Mouse (Mus musculus) midbrain, embryonic 10.5 days (tissue): ENCODE results near the gene Ttyh3. TPM values are rescaled to one million over a fixed set of nuclear protein-coding genes. Genes with fewer than 3 reads are reported as not detected.

Source experiments
- DNase-seq: peaks from one replicate; pipeline ENCODE4 v3.0.0-alpha.2; 2017; ENCODE audit warnings: low spot score
- H3K27ac ChIP-seq: fragments of 300-500 bp; sonication (generic); replicated peaks from 2 replicates; pipeline ENCODE4 v1.5.1; 2016; ENCODE audit warnings: mild to moderate bottlenecking
- H3K27me3 ChIP-seq: fragments of 300-500 bp; sonication (generic); 2 replicates; pipeline ENCODE4 v1.6.1; 2016; ENCODE audit warnings: low read depth, mild to moderate bottlenecking; ENCODE audit not compliant: poor library complexity, severe bottlenecking
- H3K36me3 ChIP-seq: fragments of 300-500 bp; sonication (generic); 2 replicates; pipeline ENCODE4 v1.6.1; 2016; ENCODE audit warnings: mild to moderate bottlenecking, moderate library complexity
- H3K4me1 ChIP-seq: fragments of 300-500 bp; sonication (generic); 2 replicates; pipeline ENCODE4 v1.6.1; 2016
- H3K4me3 ChIP-seq: fragments of 300-500 bp; sonication (generic); 2 replicates; pipeline ENCODE4 v1.5.1; 2016; ENCODE audit warnings: mild to moderate bottlenecking, moderate library complexity
- H3K9me3 ChIP-seq: fragments of 300-500 bp; sonication (generic); replicated peaks from 2 replicates; pipeline ENCODE4 v1.6.1; 2016; ENCODE audit warnings: mild to moderate bottlenecking
- WGBS: fragments of 180-500 bp; shearing (Covaris S2); methylation state at CpG from one replicate; pipeline ENCODE4 v1.1.7; 2016; 5-methylcytosine and 5-hydroxymethylcytosine counted together
- polyA plus RNA-seq: library from polyadenylated mRNA; unstranded; fragments of >200 nt; fragmentation: Nextera tagmentation; extraction: Ambion mirVana; gene quantifications from 2 replicates; pipeline ENCODE4 v1.2.1, GENCODE M21; 2016

Gene Ttyh3
- polyA plus RNA-seq, 1 experiment from 2014 or later = 28.6 TPM

GRCm38 (mm10) chr5:140647821-140648518 lies 861 bp downstream of the Ttyh3 start:
- 9% methylated on average over 13 of the region's 13 CpGs for WGBS
- Histone ChIP-seq H3K9me3 (no peaks in the 10 kb centered on the region), H3K27ac (peak overlapping the region; percentile 100), H3K36me3 (peaks cover 41% of the 10 kb centered on the region), H3K4me1 (peaks cover 53% of the 10 kb centered on the region), H3K27me3 (peaks cover 9% of the 10 kb centered on the region; the same call in 1 of the 2 replicates), H3K4me3 (peak overlapping the region; percentile 90)
- DNase-seq = no peak

GRCm38 (mm10) chr5:140647031-140647760 lies 1.6 kb downstream of the Ttyh3 start:
- H3K9me3 ChIP-seq = no peaks in the 10 kb centered on the region
- DNase-seq = no peak
- H3K27ac ChIP-seq = peak overlapping the region; percentile 100
- 60% methylated on average over 13 of the region's 13 CpGs for WGBS
- H3K4me1 ChIP-seq = peaks cover 61% of the 10 kb centered on the region
- peaks cover 47% of the 10 kb centered on the region for H3K36me3 ChIP-seq
- peaks cover 9% of the 10 kb centered on the region; the same call in 1 of the 2 replicates for H3K27me3 ChIP-seq
- peak overlapping the region; percentile 90 for H3K4me3 ChIP-seq

GRCm38 (mm10) chr5:140646171-140646570 lies 2.7 kb downstream of the Ttyh3 start:
- Histone ChIP-seq H3K4me1 (peaks cover 71% of the 10 kb centered on the region), H3K4me3 (peak overlapping the region; percentile 90), H3K27me3 (peaks cover 9% of the 10 kb centered on the region; the same call in 1 of the 2 replicates), H3K9me3 (no peaks in the 10 kb centered on the region), H3K27ac (peak overlapping the region; percentile 100; the same call in 1 of the 2 replicates), H3K36me3 (peaks cover 54% of the 10 kb centered on the region)
- DNase-seq = no peak
- 95% methylated on average over 6 of the region's 6 CpGs for WGBS

- no peak for DNase-seq
- peaks cover 8% of the 10 kb centered on the region; the same call in 1 of the 2 replicates for H3K27me3 ChIP-seq
- no peak overlapping the region for H3K27ac ChIP-seq
- no peaks in the 10 kb centered on the region for H3K9me3 ChIP-seq
- H3K4me3 ChIP-seq = no peak overlapping the region
- H3K4me1 ChIP-seq = peaks cover 79% of the 10 kb centered on the region
- WGBS = 93% methylated on average over 4 of the region's 4 CpGs
- peaks cover 62% of the 10 kb centered on the region for H3K36me3 ChIP-seq
These were observed 3.4 kb downstream of the Ttyh3 start for GRCm38 (mm10) chr5:140645454-140645853.

- peaks cover 75% of the 10 kb centered on the region for H3K4me1 ChIP-seq
- peak overlapping the region; percentile 38; the same call in 1 of the 2 replicates for H3K27ac ChIP-seq
- peaks cover 1% of the 10 kb centered on the region; the same call in 1 of the 2 replicates for H3K27me3 ChIP-seq
- H3K9me3 ChIP-seq = no peaks in the 10 kb centered on the region
- no peak for DNase-seq
- 86% methylated on average over 15 of the region's 15 CpGs for WGBS
- peaks cover 69% of the 10 kb centered on the region for H3K36me3 ChIP-seq
- H3K4me3 ChIP-seq = no peak overlapping the region
These were observed 4.1 kb downstream of the Ttyh3 start for GRCm38 (mm10) chr5:140644702-140645201.

GRCm38 (mm10) chr5:140644263-140644662 lies 4.6 kb downstream of the Ttyh3 start:
- no peaks in the 10 kb centered on the region for H3K27me3 ChIP-seq
- no peaks in the 10 kb centered on the region for H3K9me3 ChIP-seq
- peaks cover 70% of the 10 kb centered on the region for H3K4me1 ChIP-seq
- no peak overlapping the region for H3K27ac ChIP-seq
- 90% methylated on average over 6 of the region's 6 CpGs for WGBS
- H3K4me3 ChIP-seq = no peak overlapping the region
- DNase-seq = no peak
- H3K36me3 ChIP-seq = peaks cover 73% of the 10 kb centered on the region

- peak overlapping the region; percentile 3; the same call in 1 of the 2 replicates for H3K27ac ChIP-seq
- no peak for DNase-seq
- 77% methylated on average over 3 of the region's 3 CpGs for WGBS
- no peaks in the 10 kb centered on the region for H3K9me3 ChIP-seq
- H3K4me3 ChIP-seq = no peak overlapping the region
- H3K36me3 ChIP-seq = peaks cover 95% of the 10 kb centered on the region
- H3K27me3 ChIP-seq = no peaks in the 10 kb centered on the region
- H3K4me1 ChIP-seq = peaks cover 57% of the 10 kb centered on the region
These were observed 6.8 kb downstream of the Ttyh3 start for GRCm38 (mm10) chr5:140642076-140642475.

- H3K27ac ChIP-seq = peak overlapping the region; percentile 38
- 87% methylated on average over 10 of the region's 10 CpGs for WGBS
- no peak overlapping the region for H3K4me3 ChIP-seq
- H3K9me3 ChIP-seq = no peaks in the 10 kb centered on the region
- peaks cover 53% of the 10 kb centered on the region for H3K4me1 ChIP-seq
- DNase-seq = no peak
- no peaks in the 10 kb centered on the region for H3K27me3 ChIP-seq
- H3K36me3 ChIP-seq = peaks cover 96% of the 10 kb centered on the region
These were observed 7.4 kb downstream of the Ttyh3 start for GRCm38 (mm10) chr5:140641254-140641928.

GRCm38 (mm10) chr5:140640812-140641211 lies 8.0 kb downstream of the Ttyh3 start:
- WGBS = 82% methylated on average over 2 of the region's 2 CpGs
- Histone ChIP-seq H3K27me3 (no peaks in the 10 kb centered on the region), H3K27ac (peak overlapping the region; percentile 38; the same call in 1 of the 2 replicates), H3K4me3 (no peak overlapping the region), H3K36me3 (peaks cover 96% of the 10 kb centered on the region), H3K9me3 (no peaks in the 10 kb centered on the region), H3K4me1 (peaks cover 47% of the 10 kb centered on the region)
- no peak for DNase-seq

GRCm38 (mm10) chr5:140639871-140640270 lies 9.0 kb downstream of the Ttyh3 start:
- H3K4me3 ChIP-seq = no peak overlapping the region
- no peaks in the 10 kb centered on the region for H3K27me3 ChIP-seq
- no peak overlapping the region for H3K27ac ChIP-seq
- no peaks in the 10 kb centered on the region for H3K9me3 ChIP-seq
- 93% methylated on average over 14 of the region's 14 CpGs for WGBS
- peaks cover 96% of the 10 kb centered on the region for H3K36me3 ChIP-seq
- no peak for DNase-seq
- peaks cover 38% of the 10 kb centered on the region for H3K4me1 ChIP-seq

- Histone ChIP-seq H3K36me3 (peaks cover 96% of the 10 kb centered on the region), H3K9me3 (no peaks in the 10 kb centered on the region), H3K27ac (no peak overlapping the region)
These were observed 9.5 kb downstream of the Ttyh3 start for GRCm38 (mm10) chr5:140639312-140639711.

GRCm38 (mm10) chr5:140638484-140638883 lies 10.3 kb downstream of the Ttyh3 start:
- H3K36me3 ChIP-seq = peaks cover 96% of the 10 kb centered on the region
- WGBS = 96% methylated on average over 6 of the region's 6 CpGs
- H3K27ac ChIP-seq = no peak overlapping the region
- H3K4me3 ChIP-seq = no peak overlapping the region
- H3K9me3 ChIP-seq = no peaks in the 10 kb centered on the region
- DNase-seq = no peak
- peaks cover 34% of the 10 kb centered on the region for H3K4me1 ChIP-seq
- H3K27me3 ChIP-seq = no peaks in the 10 kb centered on the region

More at GRCm38 (mm10) chr5:140639312-140639711, 9.5 kb downstream of the Ttyh3 start:
- WGBS = 97% methylated on average over 4 of the region's 4 CpGs
- H3K27me3 ChIP-seq = no peaks in the 10 kb centered on the region
- DNase-seq = no peak
- H3K4me3 ChIP-seq = no peak overlapping the region
- peaks cover 35% of the 10 kb centered on the region for H3K4me1 ChIP-seq
